Mouse (Mus musculus) common myeloid progenitor, adult 5-6 weeks (primary cell): Measurements from ENCODE around the gene Runx2. TPM values are rescaled to one million over a fixed set of nuclear protein-coding genes. Genes with fewer than 3 reads are reported as not detected.
A peak's percentile ranks its signal among the peaks of the same experiment; 100 is the strongest.

Experiments
- ATAC-seq: replicated peaks from 2 replicates; pipeline ENCODE4 v1.8.0; 2016; ENCODE audit warnings: low read depth, mild to moderate bottlenecking, moderate TSS enrichment, inconsistent platforms; ENCODE audit not compliant: poor library complexity, severe bottlenecking
- total RNA-seq: library from RNA; stranded (forward); fragments of 200-1000, 187-1606 nt; gene quantifications from 2 replicates; pipeline ENCODE4 v1.2.3, GENCODE M21; 2017

Gene Runx2
- total RNA-seq, 1 experiment from 2014 or later = 27.3 TPM

DNA sequence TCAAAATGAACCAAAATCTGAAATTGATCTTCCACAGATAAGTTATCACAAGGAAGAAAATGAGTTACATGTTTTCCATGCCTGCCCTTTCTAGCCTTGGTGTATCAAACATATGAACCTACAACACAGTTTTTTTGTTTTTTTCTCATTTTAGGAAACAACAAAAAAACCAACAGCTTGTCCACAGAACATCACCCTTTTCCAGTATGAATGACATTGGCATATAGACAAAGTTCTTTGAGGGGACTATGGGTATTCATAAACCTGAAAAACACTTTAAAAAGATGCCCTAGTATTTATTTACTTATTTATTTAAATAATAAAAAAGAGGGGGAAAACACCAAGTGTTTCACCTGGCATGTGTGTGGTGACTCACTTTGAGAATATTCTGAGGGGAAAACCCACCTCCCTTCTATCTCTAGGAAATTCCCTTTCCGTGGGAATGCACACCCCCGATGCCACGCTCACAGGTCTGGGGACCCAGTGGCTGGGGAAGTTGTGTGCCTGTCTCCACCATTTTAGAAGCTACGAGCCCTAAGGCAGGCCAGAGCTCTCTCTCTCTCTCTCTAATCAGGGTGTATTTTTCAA is 249.9 kb downstream of the Runx2 start:
- ATAC-seq = no peak

DNA sequence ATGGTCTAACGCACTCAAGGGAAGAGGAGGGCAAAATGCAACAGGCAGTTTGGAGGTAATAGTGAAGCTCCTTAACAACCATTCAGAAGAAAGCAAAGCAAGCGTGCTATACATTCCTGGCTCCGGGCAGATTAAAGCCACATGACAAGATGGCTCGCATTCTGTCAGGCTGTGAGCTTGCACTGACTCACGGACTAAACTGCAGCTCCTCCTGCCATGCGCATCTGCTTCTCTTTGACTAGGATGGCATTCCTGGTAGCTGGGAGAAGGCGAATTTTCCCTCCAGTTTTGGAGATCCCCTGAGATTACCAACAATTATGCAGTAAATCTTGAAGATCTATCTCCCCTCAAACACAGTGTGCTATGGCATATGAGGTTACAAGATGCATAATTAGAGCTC is 254.6 kb downstream of the Runx2 start:
- no peak for ATAC-seq

DNA sequence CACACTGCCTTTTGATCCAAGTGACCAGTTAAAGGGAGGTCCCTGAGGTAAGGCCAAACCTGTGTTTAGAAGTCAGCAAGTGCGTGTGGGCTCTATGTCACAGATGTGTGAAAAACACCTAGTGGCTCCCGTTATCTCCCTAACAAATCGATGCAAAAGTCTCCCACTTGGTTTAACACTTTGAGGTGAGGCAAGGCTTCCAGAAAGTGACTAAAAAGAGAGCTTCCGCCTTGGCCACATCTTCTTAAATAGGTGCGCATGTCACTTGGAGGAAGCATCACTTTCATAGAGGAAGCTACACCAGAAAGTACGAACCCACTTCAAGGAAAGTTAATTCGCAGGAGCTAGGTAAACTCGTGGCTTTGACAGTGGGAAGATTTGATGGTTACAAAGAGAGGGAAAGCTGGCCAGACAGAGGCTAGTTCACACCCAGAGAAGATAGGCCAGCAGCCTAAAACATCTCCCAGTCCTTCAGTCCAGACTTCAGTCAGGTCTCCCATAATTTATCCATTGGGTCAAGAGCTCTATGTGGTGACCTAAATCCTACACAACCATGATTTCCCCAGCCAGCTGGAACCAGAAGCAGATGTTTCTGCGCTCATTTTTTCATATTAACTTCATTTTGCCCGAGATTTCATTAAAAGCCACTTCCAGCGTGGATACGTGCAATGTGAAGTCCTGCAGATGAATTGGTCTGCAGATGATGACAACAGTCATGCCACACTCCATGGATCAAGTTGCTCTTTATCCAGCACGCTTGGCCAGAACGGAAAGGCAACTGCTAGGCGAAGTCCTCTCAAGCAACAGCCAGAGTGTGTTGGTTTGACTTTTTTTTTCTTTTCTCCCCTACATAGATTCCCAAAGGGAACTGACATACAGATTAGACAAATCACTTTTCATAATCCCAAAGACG is 257.1 kb downstream of the Runx2 start:
- no peak for ATAC-seq

DNA sequence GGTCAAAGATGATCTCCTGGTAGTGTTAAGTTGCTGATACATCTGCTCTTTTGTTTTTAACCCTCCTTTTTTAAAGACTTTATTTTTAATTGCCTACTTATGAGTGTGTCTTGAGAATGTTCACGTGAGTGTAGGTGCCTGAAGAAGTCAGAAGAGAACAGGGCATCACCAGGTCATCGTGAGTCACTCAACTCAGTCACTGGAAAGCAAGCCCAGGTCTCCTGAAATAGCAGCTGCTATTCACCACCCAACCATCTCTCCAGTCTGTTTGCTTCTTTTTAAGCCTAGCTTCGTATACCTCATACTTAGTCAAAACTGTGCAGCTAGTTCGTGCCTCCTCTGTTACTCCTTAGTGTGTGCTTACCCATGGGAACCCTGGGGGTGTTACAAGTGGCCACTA is 259.7 kb downstream of the Runx2 start:
- ATAC-seq = no peak

DNA sequence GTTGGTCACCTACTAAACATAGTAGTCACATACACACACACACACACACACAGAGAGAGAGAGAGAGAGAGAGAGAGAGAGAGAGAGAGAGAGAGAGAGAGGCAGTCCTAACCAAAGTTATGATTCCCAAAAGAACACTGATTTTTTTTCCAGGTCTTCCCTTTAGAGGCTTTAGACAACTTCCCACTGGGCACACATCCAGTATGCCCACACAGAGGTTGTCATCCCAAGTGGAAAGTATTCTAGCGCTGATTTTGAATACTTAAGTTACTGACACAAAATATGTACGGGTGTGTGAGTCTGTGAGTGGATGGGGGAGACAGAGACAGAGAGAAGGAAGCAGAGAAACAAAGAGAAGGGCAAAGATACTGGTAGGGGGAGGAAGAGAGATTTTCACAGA is 265.0 kb downstream of the Runx2 start:
- no peak for ATAC-seq

DNA sequence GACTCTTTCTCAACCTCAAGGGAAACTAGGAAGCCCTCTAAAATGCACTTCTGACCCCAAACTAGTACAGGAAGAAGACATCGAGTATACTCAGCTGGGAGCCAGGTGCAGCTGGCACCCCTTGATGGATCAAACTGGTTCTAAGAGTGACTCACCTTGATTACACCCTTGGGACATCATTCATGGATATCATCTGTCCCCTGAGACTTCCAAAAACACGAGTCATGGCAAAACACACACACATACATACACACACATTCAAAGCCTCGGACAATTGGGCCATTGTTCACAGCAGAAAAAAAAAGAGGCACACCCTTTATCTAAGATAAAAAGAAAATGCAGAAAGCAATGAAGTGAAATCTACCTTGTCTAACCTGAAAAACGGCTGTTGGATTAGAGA is 266.7 kb downstream of the Runx2 start:
- ATAC-seq = no peak

DNA sequence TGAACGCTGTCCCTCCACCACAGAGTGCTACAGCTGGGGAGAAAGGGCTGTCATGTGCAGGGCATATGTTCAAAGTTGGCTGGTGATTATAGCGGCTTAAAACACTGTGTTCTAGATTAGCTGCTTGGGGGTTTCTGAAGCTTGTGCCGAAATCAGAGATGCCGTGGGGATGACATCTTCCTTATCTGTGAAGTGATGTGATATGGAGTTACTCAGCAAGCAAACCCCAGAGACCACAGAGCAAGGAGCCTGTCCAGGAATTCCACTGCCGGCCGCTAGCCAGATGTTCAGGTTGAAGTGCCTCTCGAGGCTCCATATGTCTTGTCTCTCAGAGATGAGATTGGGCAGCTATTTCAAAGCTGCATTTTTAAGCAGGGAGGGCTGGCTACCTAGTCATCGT is 267.8 kb downstream of the Runx2 start:
- ATAC-seq = no peak

DNA sequence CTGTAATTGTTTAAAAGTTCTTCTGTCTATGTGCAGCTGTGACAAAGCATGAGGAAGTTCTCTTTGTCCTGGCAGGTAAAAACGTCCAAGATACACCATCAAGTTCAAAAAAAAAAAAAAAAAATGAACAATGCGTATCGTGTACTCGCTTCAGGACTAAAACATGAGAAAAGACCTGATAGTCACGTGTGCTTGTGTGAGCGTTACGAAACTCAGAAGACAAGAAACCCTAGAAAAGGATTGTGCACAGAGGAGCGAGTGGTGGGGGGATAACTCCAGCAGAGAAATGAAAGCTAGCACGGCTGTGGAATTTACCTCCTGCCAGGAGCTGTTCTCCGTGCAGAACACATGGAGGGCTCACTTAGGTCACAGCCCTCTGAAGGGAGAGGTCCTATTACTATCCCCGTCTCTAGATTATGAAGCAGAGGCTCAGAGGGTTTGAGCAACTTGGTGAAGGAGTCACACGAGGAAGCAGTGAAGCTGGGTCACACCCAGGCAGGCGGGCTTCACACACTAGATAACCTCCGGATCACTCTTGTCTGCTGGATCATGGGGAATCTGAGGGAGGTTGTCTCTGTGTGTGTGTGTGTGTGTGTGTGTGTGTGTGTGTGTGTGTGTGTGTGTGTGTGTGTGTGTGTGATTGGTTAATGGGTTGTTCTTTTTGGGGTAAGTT is 269.3 kb downstream of the Runx2 start:
- peak; percentile 68; the same call in 1 of the 2 replicates for ATAC-seq

DNA sequence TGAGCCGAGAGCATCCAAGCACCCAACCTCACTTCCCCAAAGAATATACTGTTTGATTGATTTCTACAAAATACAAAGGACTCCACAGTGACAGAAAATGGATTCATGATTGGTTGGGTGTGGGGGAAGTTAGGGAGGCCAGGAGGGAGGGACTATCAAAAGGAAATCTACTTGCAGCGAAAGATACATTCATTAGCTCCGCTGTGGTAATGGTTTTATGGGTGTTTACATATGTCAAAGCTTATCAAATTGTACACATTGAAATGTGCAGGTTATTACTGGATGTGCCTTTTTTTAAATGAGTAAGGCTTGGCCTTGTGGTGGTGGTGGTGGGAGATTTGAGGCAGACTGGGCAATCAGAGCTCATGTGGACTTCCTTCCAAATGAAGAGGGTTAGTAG is 271.9 kb downstream of the Runx2 start:
- ATAC-seq = no peak

DNA sequence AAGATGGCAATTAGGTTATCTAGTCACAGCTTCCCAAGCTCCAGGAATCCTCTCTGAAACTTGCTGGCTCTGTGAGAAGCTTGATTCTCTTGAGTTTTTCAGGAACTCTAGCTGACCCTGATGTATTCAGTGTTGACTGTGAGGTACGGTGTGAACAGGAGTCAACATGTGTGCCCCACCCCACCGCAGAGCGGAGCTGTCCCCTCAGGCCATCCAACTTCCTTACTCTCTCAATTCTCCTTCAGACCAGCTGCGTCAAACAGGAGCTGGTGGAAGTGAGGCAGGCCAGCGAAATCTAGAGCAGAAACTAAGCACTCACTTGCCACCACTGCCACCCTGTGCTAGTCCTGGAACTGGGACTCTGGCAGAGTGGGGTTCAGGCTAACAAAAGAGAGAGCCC is 273.9 kb downstream of the Runx2 start:
- peak; percentile 47; the same call in 1 of the 2 replicates for ATAC-seq

DNA sequence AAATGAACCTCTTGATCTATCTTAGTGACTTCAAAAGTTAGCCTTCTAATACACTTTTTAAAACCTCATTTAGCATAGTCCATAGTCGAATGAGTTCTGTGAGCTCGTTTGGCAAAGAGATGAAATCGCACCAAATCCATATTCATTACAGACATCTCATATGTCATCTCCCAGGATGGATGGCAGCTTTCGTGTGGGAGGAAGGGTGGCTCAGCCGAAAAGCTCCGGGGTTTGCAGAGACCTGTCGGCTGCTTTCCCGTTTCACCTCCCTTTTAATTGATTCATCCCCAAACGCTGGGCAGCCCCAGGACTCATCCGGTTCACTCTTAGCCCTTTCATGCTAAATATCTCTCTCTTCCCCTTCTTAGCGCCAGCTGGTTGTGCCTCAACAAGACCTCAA is 275.7 kb downstream of the Runx2 start:
- no peak for ATAC-seq

DNA sequence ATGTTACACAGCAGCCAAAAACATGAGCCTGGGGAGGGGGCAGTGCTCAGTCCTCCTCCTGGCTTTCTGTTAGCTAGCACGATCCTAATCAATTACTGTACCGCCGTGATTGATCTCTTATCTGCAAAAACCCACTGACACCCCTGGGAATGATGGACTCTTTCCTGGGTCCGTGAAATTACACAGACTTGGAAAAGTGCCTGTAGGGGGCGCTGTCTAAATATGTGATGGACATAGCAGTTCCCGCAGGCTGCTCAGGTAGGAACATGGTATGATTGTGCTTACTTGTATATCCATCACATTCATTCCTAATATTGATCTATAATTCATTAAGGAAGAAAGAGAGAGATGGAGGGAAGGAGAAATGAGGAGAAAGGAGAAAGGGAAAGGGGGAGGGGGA is 284.6 kb downstream of the Runx2 start:
- ATAC-seq = no peak

DNA sequence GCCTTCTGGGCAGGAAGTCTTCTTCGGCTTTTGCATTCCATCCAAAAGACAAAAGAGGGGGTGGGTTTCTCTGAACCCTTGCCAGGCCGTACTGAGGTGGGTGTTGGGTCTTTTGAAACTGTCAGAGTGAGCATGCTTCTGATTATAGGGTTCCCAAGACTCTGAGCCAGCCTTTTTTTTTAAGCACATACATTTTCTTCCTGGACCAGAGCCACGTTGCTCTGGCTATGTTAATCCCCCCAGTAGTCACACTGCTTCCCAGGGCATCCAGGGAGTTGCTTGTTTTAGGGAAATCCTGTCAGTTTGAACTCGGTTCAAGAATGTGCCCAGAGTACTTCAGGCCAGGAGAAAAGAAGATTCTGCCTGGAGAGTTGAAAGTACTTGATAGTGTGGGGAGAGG is 286.0 kb downstream of the Runx2 start:
- no peak for ATAC-seq

DNA sequence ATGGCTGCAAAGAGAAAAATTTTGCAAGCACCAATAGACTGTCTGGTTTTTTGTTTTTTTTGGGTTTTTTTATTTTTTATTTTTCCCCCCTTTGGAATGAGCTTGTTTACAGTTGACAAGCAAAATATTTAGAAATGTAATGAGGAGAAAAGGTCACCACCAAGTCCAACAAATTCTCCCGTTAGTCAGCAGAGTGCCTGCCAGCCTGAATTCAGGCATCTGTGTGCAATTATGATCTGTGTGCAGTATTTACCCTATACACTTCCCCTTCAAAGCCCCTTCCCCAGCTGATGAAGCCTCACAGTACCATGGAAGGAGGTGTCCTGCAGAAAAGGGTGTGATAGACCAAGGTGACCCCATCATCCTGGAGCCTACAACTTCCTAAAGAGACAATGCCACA is 290.5 kb downstream of the Runx2 start:
- ATAC-seq = no peak

DNA sequence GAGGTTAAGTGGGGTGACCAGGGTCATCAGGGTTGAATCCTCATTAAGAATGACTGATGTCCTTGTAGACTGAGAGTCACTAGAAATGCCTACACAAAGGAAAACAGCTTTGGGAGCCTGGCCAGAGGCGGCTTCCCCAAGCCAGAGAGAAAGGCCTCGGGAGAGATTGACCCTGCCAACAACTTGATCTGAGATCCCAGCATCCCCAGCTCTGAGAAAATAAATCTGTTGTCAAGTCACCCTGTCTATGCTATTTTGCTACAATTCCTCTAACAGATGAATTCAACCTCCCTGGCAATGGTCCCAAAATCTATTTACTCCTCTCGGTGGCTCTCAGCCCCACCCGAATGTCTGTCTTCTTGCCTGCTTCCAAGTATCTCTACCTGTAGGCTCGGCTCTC is 291.7 kb downstream of the Runx2 start:
- no peak for ATAC-seq

DNA sequence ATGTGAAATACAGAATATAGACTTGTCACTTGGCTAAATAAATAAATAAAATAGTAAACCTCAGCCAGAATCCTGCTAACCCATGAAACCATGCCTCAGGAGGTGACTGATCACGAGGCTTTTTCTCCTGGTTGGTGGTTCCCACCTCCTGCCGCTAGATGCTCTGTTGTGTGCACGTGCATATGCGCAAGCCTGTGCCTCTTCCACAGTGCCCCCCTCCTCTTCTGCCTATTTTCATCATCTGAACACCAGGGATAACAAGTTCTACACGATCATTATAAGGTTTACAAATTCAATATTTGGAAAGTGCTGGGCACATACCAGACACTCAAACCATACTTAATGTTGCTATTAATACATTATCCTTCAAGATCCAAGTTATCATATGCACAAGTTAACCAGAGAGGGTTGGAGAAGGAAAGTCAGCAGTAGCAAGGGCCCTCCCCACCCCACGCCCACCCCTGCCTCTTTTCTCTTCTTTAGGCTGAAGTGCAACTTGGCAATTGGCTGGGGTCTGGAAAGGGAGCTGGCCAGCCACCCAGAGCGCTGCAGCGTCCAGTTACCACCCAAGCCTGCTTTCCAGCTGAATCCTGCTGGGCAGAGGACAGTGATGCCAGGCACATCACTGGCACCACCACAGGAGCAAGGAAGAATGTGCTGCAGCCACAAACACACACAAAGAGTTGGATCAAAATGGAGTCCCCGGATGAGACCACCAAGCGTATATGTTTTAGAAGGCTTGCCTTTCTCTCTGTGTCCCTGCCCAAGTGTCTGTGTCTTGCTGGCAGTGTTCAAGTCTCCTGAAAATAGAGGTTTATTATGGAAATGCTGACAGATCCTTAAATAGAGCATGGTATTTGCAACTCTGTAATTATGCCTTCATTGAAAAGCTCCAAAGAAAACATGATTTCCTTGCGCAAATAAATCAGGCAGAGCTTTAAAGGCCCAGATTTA is 294.2 kb downstream of the Runx2 start:
- ATAC-seq = no peak

DNA sequence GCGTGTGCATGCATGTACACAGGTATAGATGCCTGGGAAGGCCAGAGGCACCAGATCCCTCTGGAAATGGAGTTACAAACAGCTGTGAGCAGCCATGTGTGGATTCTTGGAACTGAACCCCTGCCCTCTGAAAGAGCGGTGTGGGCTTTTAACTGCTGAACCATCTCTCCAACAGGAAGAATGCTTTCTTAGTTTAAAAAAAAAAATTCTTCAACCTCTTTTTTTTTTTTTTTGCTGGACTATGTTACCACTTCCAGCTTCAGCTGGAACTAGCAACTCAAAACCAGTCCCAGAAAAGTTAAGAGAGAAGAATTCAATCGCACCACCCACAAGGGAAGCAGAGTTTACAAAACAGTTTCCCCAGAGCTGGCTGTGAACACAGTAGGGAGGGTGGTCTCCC is 295.2 kb downstream of the Runx2 start:
- ATAC-seq = no peak

DNA sequence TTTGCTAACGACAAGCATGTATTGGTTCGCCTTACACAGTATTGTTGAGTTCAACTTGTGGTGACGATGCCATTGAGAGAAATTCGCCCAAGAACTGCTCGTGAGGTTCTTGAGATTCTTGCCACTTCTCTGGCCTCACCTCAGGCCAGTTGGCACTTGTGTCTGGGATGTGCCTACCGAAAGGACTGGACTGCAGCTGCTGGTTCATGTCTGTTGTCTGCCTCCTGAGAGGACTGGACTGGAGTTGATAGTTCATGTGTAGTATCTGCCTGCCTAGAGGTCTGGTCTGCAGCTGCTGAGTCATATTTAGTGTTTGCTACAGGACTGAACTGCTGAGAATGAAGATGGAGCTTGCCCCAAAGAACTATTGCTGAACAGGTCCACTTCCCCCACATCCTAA is 296.4 kb downstream of the Runx2 start:
- ATAC-seq = no peak

DNA sequence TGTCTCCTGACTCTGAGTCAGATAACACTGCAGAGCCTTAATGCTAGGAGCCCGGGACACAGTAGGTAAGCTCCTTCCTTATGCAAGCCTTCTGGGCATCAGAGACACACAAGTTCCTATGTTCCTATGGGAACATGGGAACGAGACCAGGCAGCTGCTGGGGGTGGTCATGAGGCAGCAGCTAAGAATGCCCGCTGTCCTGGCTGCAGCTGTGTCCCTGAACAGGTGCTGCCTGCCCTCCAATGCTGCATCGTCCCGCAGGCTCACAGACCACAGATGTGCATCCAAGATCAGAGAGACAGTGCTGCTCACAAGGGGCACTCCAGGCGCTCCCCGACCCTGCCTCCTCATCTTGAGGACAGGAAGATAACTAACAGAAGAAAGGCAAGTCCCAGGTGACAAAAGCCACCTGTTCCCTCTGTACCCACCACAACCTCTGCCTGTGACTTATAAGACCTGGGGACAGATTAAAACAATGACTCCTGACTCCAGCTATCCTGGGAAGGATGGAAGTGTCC is 306.3 kb downstream of the Runx2 start:
- ATAC-seq = no peak

DNA sequence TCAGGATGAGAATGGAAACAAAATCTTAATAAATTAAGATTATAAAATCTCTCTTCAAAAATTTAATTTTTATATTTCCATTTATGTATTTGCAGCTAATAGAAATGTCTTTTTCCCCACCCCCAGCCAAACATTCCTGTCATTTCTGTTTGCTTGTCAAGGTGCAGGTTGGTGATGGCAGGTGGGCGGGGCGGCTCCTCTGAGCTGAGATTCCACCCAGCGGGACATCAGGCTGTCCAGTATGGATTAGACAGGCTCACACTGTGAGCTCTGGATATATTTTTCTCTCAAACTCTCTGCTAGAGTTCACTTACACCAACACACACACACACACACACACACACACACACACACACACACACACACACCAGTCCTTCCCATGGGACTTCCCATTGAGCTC is 306.9 kb downstream of the Runx2 start:
- no peak for ATAC-seq
